Mouse (Mus musculus) intestine, postnatal 0 days (tissue): ENCODE results near the gene Aqp2. TPM values are rescaled to one million over a fixed set of nuclear protein-coding genes. Genes with fewer than 3 reads are reported as not detected.

Experiments used
- ATAC-seq: fragments of 200-750 bp; cut with Nextera tagmentation; 2 replicates; pipeline ENCODE4 v1.8.0; 2017; ENCODE audit warnings: mild to moderate bottlenecking, moderate TSS enrichment, moderate library complexity
- H3K27ac ChIP-seq: fragments of 300-500 bp; sonication (generic); 2 replicates; pipeline ENCODE4 v1.5.1; 2014; ENCODE audit warnings: mild to moderate bottlenecking, low read depth, low read length, moderate library complexity
- H3K27me3 ChIP-seq: fragments of 300-500 bp; sonication (generic); replicated peaks from 2 replicates; pipeline ENCODE4 v1.6.1; 2014; ENCODE audit warnings: low read length, mixed read lengths; ENCODE audit not compliant: control insufficient read depth, insufficient read depth
- H3K36me3 ChIP-seq: fragments of 300-500 bp; sonication (generic); 2 replicates; pipeline ENCODE4 v1.6.1; 2014; ENCODE audit warnings: mild to moderate bottlenecking, moderate library complexity; ENCODE audit not compliant: control insufficient read depth, insufficient read depth
- H3K4me1 ChIP-seq: fragments of 300-500 bp; sonication (generic); replicated peaks from 2 replicates; pipeline ENCODE4 v1.6.1; 2014; ENCODE audit warnings: antibody characterized with exemption, low read length, mixed read lengths; ENCODE audit not compliant: control insufficient read depth, insufficient read depth
- H3K4me2 ChIP-seq: fragments of 300-500 bp; sonication (generic); replicated peaks from 2 replicates; pipeline ENCODE4 v1.6.1; 2014; ENCODE audit warnings: low read depth, mild to moderate bottlenecking, moderate library complexity
- H3K4me3 ChIP-seq: fragments of 300-500 bp; sonication (generic); 2 replicates; pipeline ENCODE4 v1.5.1; 2014; ENCODE audit warnings: low read depth, low read length
- H3K9ac ChIP-seq: fragments of 300-500 bp; sonication (generic); 2 replicates; pipeline ENCODE4 v1.6.1; 2014; ENCODE audit warnings: mild to moderate bottlenecking, low read depth, low read length
- H3K9me3 ChIP-seq: fragments of 300-500 bp; sonication (generic); 2 replicates; pipeline ENCODE4 v1.6.1; 2016; ENCODE audit warnings: mixed run types; ENCODE audit not compliant: control insufficient read depth
- CTCF ChIP-seq: sonication (generic); IDR thresholded peaks from 2 replicates; pipeline ENCODE4 v1.5.1; 2016; ENCODE audit warnings: low read depth, mild to moderate bottlenecking, control low read depth, antibody characterized with exemption, moderate library complexity
- WGBS: fragments of 180-500 bp; shearing (Covaris S2); extraction: QIAGEN DNeasy Blood & Tissue Kit; methylation state at CpG from one replicate; pipeline ENCODE4 v1.1.7; 2014; 5-methylcytosine and 5-hydroxymethylcytosine counted together
- polyA plus RNA-seq: library from polyadenylated mRNA; unstranded; fragments of >200 nt; fragmentation: Nextera tagmentation; extraction: Ambion mirVana; gene quantifications from 2 replicates; pipeline ENCODE4 v1.2.1, GENCODE M21; 2015

Gene Aqp2
- not detected in 2 replicates for polyA plus RNA-seq

DNA sequence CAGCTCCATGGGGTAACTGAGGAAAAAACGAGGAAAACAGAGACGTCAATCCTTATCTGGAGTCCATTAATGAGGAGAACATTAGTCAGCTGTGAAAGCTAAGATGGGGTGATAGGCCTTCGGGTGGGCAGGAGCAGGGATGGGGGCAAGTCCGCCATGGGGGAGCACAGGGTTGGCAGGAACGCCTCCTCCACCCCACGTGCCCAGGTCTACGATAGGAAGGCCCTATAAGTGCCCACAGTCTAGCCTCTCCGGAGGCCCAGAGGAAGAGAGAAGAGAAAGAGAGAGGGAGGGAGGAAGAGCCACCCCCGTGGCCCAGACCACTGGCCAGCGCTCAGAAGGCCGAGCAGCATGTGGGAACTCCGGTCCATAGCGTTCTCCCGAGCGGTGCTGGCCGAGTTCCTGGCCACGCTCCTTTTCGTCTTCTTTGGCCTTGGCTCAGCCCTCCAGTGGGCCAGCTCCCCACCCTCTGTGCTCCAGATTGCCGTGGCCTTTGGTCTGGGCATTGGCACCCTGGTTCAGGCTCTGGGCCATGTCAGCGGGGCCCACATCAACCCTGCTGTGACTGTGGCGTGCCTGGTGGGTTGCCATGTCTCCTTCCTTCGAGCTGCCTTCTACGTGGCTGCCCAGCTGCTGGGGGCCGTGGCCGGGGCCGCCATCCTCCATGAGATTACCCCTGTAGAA, at the start of gene Aqp2:
Gene Aqp2, plus strand, starts transcription at position 254 of the 684 bp plus-strand sequence.
- Histone ChIP-seq H3K9ac (no peak within 1 kb of the TSS), H3K4me2 (no peak within 1 kb of the TSS), H3K9me3 (no peaks in the 10 kb centered on the region), H3K4me1 (no peaks in the 10 kb centered on the region), H3K27ac (no peak within 1 kb of the TSS), H3K36me3 (no peaks in the 10 kb centered on the region), H3K27me3 (peaks cover 43% of the 10 kb centered on the region), H3K4me3 (no peak within 1 kb of the TSS)
- ATAC-seq, result no peak
- 82% methylated on average over 26 of the region's 26 CpGs for WGBS
- TF ChIP-seq CTCF, result no peak

DNA sequence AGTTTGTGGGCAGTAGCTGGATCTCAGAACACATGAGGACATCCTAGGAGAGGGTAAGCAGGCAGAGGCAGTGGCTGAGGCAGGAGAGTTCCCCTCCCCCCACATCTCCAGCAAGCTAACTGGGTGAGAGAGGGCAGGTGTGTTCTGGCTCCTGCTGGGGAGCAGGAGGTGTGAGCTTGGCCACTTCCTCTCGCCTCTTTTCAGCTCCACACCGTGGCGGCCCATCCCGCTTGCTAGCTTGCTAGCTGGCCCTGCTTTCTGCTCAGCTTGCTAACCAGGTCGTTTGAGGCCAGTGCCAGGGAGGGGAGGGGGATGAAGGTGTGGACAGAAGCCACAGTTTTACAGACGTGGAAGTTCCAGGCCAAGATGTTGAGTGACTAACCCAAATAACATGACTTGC, 47.7 kb upstream of the Aqp2 start:
- Histone ChIP-seq H3K4me3 (no peak overlapping the region), H3K27ac (no peak overlapping the region), H3K9me3 (no peaks in the 10 kb centered on the region), H3K4me2 (no peak overlapping the region), H3K4me1 (no peaks in the 10 kb centered on the region), H3K36me3 (no peaks in the 10 kb centered on the region), H3K9ac (no peak overlapping the region), H3K27me3 (peaks cover 13% of the 10 kb centered on the region; the same call in 1 of the 2 replicates)
- ATAC-seq, result no peak
- no peak for TF ChIP-seq CTCF
- WGBS, result 39% methylated on average over 6 of the region's 6 CpGs

DNA sequence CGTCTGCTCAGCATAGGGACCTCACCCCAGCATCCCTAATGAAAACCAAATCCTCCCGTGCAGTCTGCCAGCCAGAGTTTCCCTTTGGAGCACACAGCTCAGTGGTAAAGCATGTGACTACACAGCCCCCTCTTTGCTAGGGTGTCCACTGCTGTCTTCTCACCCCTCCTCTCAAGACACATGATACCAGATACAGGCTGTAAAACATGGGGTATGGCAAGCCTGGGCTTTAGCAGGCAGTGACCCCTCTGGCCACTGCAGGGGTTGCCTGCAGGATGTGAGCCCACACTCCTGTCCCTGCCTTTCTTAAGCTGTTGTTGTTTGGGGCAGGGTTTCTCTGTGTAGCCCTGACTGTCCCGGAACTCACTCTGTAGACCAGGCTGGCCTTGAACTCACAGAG, 46.8 kb upstream of the Aqp2 start:
- Histone ChIP-seq H3K4me1 (no peaks in the 10 kb centered on the region), H3K9ac (no peak overlapping the region), H3K27ac (no peak overlapping the region), H3K27me3 (peaks cover 13% of the 10 kb centered on the region; the same call in 1 of the 2 replicates), H3K4me2 (no peak overlapping the region), H3K9me3 (no peaks in the 10 kb centered on the region), H3K36me3 (no peaks in the 10 kb centered on the region), H3K4me3 (no peak overlapping the region)
- 59% methylated on average over 3 of the region's 3 CpGs for WGBS
- peak; percentile 17; the same call in 1 of the 2 replicates for TF ChIP-seq CTCF
- ATAC-seq, result no peak

DNA sequence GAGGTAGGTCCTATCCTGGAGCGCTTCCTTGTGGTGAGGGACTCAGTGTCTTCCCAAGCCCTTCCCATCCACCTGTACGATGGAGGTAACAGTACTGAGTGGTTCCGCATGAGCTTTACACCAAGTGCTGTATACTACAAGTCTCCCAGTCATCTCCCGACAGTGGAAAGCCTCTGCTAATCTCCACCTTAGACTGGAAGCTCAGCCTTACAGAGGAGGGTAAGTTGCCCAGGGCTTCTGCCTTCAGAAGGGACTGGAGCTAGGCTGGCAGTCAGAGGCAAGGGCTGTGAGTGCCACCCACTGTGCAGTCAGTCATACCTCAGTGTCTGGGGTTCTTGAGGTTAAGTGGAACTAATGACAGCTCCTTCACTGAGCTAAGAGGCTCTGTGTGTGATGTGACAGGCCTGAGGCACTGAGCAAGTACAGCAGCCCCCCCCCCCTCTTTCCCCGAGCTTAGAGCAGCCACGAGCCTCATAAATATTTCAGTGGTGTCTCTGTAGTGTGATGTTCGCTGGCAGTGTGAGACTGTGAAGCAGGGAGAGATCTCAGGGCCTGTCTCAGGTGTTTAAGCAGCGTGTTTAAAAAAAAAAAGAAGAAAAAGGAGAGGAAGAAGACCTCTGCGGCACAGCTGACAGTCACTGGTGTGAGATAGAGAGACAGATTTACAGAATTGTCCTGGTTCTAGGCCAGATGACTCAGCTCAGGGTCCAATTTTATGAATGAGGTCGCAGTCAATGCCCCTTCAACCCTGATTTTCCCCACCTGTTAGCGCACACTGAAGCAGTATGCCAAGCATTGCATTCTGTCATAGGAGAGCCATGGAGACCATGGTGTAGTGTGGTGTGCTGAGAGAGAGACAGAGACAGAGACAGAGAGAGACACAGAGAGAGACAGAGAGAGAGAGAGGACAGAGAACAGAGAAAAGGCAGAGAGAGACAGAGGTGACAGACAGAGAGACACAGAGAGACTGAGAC, 41.7 kb upstream of the Aqp2 start:
- no peaks in the 10 kb centered on the region for H3K9me3 ChIP-seq
- no peak for TF ChIP-seq CTCF
- H3K4me2 ChIP-seq, result no peak overlapping the region
- H3K9ac ChIP-seq, result no peak overlapping the region
- H3K4me1 ChIP-seq, result no peaks in the 10 kb centered on the region
- H3K4me3 ChIP-seq, result no peak overlapping the region
- no peak overlapping the region for H3K27ac ChIP-seq
- 62% methylated on average over 11 of the region's 11 CpGs for WGBS
- no peak for ATAC-seq
- H3K36me3 ChIP-seq, result no peaks in the 10 kb centered on the region
- no peaks in the 10 kb centered on the region for H3K27me3 ChIP-seq

DNA sequence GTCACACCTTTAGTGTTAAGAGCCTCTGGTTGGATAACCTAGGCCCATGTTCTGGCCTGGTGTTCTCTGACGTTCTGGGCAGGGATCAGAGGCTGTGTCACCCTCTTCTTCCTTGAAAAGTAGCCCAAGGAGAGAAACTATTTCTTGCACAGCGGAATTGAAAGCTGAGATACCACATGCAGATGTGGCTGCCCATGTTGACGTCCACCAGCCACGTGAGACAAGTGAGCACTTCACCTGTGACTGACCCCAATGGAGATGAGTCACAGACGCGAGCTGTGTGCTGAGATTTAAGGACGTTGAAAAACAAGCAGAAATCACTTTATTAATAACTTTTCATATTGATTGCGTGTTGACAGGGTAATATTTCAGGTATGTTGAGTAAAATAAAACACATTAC, 39.0 kb upstream of the Aqp2 start:
- Histone ChIP-seq H3K4me1 (no peaks in the 10 kb centered on the region), H3K27ac (no peak overlapping the region), H3K9me3 (no peaks in the 10 kb centered on the region), H3K27me3 (0 out of 2 replicates have a peak, but pooled peaks cover 3% of the 10 kb centered on the region), H3K4me3 (no peak overlapping the region), H3K4me2 (no peak overlapping the region), H3K36me3 (no peaks in the 10 kb centered on the region), H3K9ac (no peak overlapping the region)
- ATAC-seq, result no peak
- 63% methylated on average over 8 of the region's 8 CpGs for WGBS
- TF ChIP-seq CTCF, result no peak

DNA sequence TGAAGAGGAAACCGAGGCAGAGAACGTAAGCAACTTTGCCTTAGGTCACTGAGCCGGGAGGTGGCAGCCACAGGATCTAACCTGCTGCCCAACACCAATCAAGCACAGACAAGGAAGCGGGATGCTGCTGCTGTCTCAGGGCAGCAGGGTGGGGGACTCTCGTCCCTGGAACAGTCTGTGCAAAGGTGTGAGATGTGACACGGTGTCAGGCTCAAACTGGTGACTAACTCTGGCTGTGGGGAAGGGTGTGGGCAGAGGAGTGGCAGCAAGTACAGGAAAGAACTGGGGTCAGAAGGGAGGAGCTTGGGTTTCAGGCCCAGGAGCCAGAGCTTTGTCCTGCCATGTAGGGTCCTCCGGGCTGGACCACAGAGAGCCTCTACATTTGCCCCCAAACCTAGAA, 34.8 kb upstream of the Aqp2 start:
- Histone ChIP-seq H3K27me3 (0 out of 2 replicates have a peak, but pooled peaks cover 3% of the 10 kb centered on the region), H3K4me2 (no peak overlapping the region), H3K9me3 (no peaks in the 10 kb centered on the region), H3K9ac (no peak overlapping the region), H3K4me3 (no peak overlapping the region), H3K27ac (no peak overlapping the region), H3K36me3 (no peaks in the 10 kb centered on the region), H3K4me1 (no peaks in the 10 kb centered on the region)
- 39% methylated on average over 7 of the region's 7 CpGs for WGBS
- ATAC-seq, result no peak
- no peak for TF ChIP-seq CTCF
